Mouse (Mus musculus) frontal cortex, postnatal 25 days (tissue): ENCODE measurements at regions not wholly inside any gene's neighbourhood (a gene's known extent, or its start where the extent isn't known, plus 50 kb on each side); places are given as distances from the start of the nearest gene placed in this dataset.

ENCODE experiments used
- DNase-seq, 2 experiments: peaks; one replicate each; pipeline ENCODE4 v3.0.0; 2022; ENCODE audit warnings: low spot score in 2 of 2

DNA sequence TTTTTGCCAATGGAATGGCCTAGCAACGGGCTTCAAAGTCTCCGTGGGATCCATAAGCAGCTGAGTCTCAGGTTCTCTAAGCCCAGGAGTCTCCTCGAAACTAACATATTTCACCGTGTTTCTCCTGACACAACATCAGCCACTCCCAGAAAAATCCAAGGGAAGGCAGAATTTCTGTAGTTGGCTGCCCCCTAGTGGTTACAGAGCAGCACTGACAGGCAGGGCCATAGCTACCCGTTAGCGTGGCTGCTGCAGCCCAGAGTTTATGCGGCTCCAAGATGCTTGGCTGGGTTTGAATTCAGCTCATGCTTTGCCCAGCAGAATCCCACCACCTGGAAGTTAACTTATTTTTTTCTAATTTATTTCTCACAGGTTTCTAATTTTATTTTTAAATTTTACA lies 140.9 kb upstream of the Tmem164 start:
- peak in 1 of 2 experiments; percentile 39 for DNase-seq

GRCm38 (mm10) chrX:142552196-142552595 lies 129.0 kb upstream of the Tmem164 start:
- no peak for DNase-seq

GRCm38 (mm10) chrX:142554161-142554560 lies 127.0 kb upstream of the Tmem164 start:
- DNase-seq: peak in 1 of 2 experiments; percentile 16

DNA sequence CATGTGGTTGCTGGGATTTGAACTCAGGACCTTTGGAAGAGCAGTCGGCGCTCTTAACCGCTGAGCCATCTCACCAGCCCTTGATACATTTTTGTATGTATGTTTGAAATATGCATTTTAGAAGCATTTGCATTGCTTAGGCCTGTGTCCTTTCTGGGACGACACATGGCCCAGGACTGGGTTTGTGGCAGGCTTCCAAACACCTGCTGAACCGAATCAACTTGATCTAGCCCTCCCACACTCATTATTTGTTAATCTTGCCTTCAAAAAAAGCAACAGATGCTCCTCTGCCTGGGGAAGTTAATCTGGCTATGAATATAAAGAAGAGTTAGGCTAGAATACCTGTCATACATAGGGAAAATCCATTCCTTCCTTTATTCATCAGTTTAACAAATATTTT lies 123.7 kb upstream of the Tmem164 start:
- DNase-seq: no peak

- DNase-seq: no peak
Measured at GRCm38 (mm10) chrX:142560209-142560912, 120.8 kb upstream of the Tmem164 start.

DNA sequence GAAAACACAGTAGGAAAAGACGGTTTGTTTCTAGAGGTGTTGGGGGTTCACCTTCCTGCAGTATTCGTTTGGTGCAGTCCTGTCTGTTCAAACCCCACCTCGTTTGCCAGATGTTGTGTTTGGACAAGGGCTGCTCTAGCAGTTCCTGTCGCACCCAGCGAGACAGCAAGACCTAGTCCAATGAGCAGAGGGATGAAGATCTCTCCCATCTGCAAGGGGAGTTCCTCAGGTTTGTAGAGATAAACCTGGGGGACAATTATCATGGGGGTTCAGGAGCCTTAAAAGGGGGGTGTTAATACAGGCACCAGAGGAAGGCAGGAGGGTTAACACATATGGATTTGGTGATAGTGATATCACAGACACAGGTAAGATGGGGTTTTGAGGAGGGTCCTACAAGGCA lies 119.4 kb upstream of the Tmem164 start:
- DNase-seq: no peak

DNA sequence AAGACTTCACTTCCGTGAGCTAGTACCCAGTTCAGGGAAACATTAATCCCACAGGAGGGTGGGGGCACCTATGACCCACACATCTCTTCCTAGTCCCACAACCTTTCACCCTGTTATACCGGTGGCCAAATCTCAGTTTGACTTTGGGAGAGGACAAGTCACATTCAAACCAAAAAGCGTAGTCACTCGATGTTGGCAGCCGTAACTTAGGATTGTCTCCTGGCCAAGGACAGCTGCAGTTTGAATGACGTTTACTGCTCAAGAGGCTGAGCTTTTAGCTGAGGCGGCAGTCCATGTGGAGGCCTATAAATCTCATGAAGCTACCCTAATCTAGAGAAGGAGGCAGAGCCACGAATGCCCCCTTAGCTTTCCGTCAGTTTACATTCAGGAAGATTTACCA lies 117.0 kb upstream of the Tmem164 start:
- no peak for DNase-seq

DNA sequence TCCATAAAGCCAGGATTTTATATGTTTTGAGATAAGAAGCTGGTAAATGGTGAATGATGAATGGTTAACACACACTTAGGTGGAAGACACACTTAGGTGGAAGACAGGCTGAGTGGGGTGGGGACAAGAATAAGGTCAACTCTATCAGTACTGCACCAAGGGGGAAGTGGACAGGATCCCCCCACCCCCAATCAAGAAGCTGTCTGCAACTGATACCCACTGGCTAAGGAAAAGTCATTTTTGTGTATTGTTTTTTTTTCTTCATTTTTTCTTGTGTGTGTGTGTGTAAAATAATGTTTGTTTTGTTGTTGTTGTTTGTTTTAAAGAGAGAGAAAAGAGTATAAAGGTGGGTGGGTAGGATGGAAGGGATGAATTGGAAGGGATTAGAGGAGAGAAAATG lies 109.4 kb upstream of the Tmem164 start:
- no peak for DNase-seq

- DNase-seq: no peak
Measured at GRCm38 (mm10) chrX:142574022-142574421, 107.2 kb upstream of the Tmem164 start.

DNA sequence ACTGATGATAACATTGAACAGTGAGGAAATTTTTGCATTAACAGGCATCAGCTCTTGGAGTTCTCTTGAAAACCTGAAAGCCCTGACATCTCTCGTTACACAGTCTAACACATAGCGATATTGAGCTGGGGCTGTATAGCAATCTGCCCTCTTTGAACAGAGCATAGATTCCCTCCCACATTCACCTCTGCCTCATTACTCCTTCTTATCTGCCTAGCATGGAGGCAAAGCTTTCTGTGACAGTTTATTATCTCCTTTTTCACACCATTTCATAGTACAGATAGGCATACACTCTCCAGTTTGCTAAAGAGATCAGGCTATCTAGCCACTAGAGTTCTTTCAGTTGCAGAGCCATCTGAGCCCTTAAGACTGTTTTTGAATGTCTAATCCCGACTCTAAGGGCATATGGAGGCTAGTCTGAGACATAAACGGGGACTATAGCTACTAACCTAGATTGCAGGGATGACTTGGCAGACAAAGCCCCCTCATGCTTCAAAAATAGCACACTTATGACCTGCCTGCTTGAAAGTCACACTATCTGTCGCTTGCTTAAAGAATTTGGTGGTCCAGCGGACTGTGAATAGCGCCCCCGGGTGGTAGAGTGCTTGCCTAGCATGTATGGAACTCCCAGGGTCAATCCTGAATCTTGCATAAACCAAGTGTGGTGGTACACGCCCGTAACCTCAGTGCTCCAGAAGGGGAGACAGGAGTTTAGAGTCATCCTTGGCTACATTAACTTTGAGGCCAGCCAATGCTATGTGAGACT lies 106.1 kb upstream of the Tmem164 start:
- DNase-seq: no peak

- no peak for DNase-seq
Measured at GRCm38 (mm10) chrX:142576127-142576526, 105.1 kb upstream of the Tmem164 start.

DNA sequence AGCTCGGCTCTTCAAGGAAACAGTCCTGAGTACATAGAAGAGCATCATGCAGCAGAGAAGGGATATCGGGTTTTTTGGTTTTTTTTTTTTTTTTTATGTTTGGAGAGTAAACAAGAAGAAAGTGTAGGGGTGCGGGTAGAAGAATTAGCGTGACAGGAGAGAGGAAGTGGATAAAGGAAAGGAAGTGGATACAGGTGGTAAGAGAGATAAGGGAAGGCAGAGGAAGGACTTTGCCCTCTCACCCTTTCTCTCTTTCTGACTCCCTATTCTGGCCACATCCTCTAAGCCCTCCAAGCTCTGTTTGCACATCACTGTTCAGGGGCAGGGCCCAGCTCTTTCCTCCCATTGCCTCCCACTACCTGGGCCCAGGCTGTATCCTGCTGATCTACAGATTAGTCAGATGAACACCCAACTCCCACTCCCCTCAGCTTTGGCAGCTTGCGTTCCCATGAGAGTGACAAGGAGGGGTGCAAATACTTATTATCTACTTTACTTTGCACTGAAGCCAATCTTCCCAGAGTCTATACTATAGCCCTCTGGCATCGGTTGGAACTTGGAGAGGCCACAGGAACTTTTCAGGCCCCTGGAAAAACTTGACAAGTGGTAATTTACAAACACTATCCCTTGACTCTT lies 103.6 kb upstream of the Tmem164 start:
- no peak for DNase-seq

GRCm38 (mm10) chrX:142585281-142585680 lies 95.9 kb upstream of the Tmem164 start:
- no peak for DNase-seq

GRCm38 (mm10) chrX:142599377-142599776 lies 81.8 kb upstream of the Tmem164 start:
- no peak for DNase-seq

DNA sequence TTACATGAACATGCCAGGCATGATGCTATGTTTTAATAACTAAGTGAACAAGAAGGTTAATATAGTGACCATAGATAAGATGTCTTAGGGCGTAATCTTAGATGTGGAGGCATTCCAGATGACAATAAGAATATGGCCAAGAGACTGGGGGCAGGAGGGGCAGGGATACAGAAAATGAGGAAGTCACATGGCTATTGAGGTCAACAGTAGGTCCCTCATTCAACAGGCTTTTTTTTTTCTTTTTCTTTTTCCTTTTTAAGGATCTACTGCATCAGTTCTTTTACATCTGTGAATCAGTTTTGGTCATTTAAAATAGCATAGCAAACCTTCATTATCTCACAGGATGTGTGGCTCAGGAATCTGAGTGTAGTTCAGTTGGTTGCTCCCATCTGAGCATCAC lies 80.4 kb upstream of the Tmem164 start:
- no peak for DNase-seq

- no peak for DNase-seq
Measured at GRCm38 (mm10) chrX:142605088-142605487, 76.1 kb upstream of the Tmem164 start.

DNA sequence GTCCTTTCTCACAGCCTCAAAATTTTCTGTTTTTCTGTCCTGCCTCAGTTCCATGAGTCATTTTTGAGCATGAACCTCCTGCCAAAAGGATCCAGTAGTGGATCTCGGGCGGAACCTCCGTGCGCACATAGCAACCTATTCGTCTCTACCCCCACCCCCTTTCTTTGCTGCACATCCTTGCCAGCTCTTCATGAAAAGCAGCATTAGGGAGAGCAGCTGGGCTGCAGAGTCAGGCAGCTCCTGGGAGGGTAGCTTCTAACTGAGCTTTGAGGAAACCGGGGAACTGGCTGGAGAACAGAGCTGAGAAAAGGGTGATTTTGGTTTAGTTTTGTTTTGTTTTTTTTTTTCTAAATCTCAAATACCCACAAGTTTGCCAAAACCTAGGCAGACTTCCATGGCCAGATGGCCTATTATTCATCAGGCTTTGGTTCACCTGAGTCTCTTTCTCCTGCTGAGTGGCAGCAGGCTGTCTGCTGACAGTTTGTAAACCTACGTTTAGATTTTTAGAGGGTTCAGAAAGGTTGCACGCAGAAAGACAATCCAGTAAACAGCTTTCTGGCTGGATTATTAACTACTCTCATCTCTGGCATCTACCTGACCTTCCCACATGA lies 74.5 kb upstream of the Tmem164 start:
- DNase-seq: no peak

DNA sequence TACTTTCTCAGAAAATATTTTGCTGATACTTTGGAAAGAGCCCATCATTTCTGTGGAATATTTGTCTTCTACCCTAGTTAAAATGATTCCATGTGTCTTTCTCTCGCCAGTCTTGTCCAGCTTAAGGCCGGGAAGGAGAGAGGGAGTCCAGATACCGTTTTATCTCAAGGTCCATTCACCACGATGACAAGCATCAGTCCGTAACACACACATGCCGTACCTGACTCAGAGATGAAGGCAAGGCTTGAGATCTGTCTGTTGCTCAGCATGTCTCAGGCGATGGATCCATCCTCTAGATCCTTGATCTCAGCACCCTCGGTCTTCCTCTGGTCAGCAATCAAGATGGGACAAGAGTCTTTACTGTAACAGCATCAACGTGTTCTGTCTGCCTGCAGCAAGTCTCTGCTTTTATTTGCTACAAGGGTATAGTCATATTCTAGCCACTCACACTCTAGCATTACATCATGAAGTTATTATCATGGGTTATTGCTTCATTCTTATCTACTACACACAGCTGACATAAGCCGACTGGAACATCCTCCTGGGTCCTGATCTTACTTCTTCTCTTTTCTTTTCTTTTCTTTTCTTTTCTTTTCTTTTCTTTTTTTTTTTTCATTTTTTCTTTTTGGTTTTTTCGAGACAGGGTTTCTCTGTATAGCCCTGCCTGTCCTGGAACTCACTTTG lies 64.9 kb upstream of the Tmem164 start:
- no peak for DNase-seq

GRCm38 (mm10) chrX:142618389-142618788 lies 62.8 kb upstream of the Tmem164 start:
- no peak for DNase-seq

DNA sequence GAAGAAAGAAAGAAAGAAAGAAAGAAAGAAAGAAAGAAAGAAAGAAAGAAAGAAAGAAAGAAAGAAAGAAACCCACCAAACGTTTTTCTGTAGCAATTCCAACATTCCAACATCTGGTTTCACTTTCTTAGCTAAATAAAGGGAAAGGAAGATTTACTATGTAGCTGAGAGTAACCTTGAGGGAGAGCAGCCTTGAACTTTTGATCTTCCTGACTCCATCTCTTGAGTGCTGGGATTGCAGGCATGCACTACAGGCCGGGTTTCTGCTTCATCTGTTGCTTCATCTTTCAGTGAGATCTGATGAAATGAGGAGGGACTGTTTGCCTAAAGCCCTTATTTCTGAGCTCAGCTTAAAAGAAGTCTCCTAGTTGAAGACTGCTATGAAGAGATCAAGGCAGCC lies 57.8 kb upstream of the Tmem164 start:
- DNase-seq: no peak

GRCm38 (mm10) chrX:142623882-142624281 lies 57.3 kb upstream of the Tmem164 start:
- DNase-seq: no peak
